Mouse (Mus musculus): ENCODE measurements around the gene Syt7. TPM values are rescaled to one million over a fixed set of nuclear protein-coding genes. Genes with fewer than 3 reads are reported as not detected.

Syt7 gene
- total RNA-seq (2017): not detected in 2 replicates

DNA sequence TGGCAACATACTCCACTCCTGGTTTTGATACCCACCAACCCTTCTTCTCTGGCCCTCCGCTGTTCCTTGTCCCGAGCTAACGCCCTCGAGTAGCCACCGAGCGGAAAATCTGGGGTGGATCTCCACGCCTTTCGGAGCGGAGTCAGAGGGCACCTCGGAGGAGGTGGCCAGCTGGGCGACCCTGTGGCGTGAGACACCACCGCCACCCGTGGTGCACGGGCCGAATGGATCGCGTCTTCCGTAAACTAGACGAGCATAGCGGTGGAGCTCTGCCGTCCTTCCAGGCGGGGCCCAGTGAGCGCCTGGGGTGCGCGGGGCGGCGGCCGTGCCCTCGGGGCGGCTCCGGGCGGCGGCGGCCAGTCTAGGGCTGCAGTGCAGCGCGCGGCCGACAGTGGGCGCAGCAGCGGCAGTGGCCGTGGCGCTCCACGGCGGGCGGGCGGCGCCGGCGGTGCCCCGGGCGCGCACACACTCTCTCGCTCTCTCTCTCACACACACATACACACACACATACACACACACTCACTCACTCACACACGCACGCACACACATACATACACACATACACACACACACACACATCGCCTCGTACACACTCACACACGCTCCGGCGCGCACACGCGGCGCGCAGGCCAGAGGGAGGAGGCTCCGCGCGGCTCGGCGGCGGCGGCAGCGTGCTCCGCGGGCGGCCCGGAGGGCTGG lies at the start of gene Syt7:
TSS of gene Syt7 (plus strand) at position 476 of the 699 bp plus-strand sequence.
- no peak for ATAC-seq (ENCODE audit: extremely low read depth, insufficient number of reproducible peaks, low FRiP score, poor library complexity, severe bottlenecking)

DNA sequence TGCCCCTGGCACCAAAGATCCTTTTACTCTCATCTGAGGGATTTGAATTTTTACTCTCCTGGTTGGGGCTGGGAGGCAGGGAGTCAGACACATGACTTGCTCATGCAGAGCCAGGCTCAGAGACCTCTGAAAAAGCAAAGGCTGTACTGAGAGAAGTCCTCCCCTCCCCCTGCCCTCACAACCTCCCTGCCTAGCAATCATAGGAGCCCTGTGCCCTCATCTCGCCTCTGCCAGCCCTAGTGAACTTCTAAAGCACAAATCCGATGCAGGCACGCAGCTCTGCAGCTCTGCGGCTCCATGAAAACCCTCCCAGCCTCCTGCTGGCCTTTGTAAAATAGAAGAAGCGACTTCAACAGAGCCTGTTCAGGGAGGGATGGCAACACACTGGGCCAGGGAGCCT lies 49.6 kb upstream of the Syt7 start:
- no peak for ATAC-seq (ENCODE audit: extremely low read depth, insufficient number of reproducible peaks, low FRiP score, poor library complexity, severe bottlenecking)

DNA sequence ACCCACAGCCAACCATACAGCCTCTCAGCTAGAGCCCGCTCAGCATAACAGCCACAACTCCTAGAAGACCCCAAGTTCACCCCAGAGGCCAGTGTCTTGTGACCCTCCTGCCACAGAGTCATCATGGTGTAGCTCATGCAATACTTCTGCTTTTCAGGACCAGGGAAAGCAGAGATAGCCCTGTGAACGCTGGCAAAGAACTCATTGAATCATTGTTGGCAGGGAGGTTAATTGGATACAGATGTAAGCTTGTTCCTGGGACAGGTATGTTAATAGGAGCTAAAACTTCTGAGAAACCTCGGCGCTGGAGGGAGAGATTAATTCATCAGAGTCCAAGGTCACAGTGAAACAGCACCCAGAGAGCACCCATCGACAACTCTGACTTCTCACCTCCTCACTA lies 48.2 kb upstream of the Syt7 start:
- ATAC-seq (ENCODE audit: extremely low read depth, insufficient number of reproducible peaks, low FRiP score, poor library complexity, severe bottlenecking): no peak

DNA sequence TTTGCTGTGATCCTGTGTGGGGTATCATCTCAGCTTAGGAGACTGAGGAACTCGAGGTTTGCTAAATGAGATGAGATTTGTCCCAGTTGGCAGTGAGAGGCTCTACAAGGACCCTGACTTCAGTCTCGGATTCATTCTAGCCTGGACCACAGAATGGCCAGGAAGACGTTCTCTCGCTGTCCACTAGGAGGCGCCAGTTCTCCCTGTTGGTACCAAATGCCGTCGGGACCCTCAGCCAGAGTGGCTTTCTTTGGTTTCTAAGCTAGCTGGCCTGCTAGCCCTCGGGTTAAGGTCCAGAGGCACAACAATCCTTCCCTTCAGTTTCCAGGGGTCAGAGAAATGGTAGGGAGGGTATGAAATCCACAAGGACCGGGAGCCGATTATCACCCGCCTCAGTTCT lies 47.7 kb upstream of the Syt7 start:
- ATAC-seq (ENCODE audit: extremely low read depth, insufficient number of reproducible peaks, low FRiP score, poor library complexity, severe bottlenecking): no peak

DNA sequence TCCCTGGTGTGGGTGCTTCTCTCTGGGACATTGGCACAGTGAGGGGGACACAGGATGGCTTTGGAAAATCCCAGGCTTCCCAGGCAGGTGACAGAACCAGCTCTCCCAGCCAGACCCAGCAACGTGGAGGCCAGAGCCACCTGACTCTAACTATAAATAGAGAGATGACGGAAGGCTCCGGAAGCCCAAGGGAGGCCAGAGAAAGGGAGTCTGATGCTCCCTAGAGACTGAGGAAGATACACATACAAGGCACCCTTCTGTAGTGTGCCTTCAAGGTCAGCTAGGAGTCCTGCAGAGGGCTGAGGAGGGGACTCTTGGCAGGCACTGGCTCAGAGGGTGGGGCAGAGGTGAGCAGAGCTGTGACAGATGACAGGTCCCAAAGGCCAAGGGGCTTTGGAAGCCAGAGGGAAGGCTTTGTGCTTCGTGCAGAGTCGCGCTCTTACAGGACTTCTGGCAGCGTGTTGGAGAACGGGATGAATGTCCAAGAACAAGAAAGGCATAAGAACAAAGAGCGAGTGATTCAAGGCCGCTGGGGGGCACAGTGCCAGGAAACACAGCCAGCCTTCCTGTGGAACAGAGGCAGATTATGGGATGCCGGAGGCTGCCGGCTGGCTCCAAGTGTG lies 47.0 kb upstream of the Syt7 start:
- no peak for ATAC-seq (ENCODE audit: extremely low read depth, insufficient number of reproducible peaks, low FRiP score, poor library complexity, severe bottlenecking)

DNA sequence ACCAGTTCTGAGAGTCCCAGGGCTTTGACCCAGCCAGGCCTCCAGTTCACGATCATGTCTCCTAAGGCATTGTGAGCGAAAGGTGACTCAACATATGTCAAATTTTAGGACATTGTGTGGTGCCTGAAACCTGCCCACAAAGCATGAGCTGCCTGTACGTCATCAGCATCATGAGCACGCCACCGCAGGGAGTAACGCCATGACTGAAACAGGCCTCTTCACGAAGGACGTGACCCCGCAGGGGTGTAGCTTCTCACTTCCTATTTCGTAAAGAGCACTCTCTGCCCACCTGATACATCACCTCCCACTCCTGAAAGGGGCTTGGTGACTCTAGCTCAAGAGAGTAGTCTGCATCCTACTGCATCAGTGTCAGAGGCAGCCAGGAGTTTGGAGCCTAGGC lies 45.0 kb upstream of the Syt7 start:
- no peak for ATAC-seq (ENCODE audit: extremely low read depth, insufficient number of reproducible peaks, low FRiP score, poor library complexity, severe bottlenecking)

DNA sequence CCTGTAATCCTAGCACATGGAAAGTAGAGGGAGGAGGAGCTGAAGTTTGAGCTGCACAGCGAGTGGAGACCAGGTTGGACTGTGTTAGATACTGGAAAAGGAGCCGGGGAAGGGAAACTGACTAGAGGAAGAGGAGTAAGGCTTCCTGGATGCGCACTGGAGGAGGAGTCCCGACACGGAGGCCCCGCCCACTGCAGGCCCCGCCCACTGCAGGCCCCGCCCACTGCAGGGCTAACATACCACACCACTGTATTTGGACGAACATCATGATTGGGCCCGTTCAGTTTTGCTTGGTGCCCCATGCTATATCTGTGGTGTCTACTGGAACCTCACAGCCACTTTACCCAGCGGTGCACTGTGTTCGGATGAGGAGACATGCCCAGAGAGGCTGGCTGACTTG lies 43.2 kb upstream of the Syt7 start:
- no peak for ATAC-seq (ENCODE audit: extremely low read depth, insufficient number of reproducible peaks, low FRiP score, poor library complexity, severe bottlenecking)

DNA sequence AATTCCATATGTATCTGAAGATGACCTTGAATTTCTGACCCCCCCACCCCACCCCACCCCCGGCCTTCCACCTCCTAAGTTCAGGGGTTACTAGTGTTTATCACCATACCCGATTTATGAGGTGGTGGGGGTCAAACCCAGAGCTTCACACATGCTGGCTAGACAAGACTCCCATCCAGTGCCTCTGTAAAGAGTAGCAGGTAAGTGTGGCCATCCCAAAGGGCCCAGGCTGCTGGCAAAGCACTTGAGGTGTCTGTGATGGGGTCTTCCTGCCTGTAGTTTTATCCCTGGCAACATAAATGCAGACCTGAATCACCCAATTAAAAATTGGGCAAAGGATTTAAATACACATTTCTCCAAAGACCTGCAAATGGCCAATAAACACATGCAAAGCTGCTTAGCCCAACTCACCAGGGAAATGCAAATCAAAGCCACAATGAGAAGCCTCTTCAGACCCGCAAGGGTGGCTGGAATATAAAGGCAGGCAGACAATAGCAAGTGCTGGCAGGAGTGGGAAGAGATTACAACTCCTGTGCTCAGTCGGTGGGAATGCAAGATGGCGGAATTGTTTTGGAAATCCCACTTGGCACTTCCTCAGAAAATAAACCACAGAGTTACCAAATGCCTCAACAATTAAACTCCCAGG lies 41.1 kb upstream of the Syt7 start:
- no peak for ATAC-seq (ENCODE audit: extremely low read depth, insufficient number of reproducible peaks, low FRiP score, poor library complexity, severe bottlenecking)

DNA sequence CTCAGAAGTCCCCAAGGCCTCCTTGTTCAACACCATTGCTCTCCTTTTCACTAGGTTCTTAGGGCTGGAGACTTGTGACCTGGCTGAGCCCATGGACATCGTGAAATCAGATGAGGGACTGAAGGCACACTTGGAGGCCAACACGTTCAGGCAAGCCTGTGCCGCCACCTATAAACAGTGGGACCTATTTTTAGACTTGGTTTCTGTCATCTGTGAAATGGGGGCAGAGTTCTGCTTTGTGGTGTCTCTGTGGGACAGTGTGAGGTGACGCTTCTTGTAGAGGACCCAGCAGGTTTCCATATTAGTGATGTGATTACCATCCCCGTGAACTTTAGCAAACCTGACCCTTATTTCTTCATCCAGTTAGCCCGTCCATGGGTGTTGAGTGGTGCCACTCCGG lies 36.7 kb upstream of the Syt7 start:
- no peak for ATAC-seq (ENCODE audit: extremely low read depth, insufficient number of reproducible peaks, low FRiP score, poor library complexity, severe bottlenecking)

DNA sequence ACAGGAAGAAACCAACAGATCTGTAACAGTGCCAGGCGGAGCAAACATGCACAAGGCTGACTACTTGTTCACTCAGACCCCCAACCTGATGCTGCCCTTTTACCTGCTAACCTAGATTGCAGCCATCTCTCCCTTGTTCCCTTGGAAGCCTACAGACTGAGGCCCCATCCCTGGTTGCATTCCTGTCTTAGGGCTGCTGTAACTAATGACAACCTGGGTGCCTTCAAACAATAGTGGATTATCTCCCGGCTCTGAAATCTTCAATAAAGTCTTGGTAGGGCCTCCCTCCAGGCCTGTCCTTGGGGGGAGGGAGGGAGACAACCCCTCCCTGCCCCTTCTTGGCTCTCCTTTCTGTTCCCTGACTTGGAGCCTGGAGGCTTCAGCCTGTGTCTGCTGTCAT lies 34.1 kb upstream of the Syt7 start:
- no peak for ATAC-seq (ENCODE audit: extremely low read depth, insufficient number of reproducible peaks, low FRiP score, poor library complexity, severe bottlenecking)

DNA sequence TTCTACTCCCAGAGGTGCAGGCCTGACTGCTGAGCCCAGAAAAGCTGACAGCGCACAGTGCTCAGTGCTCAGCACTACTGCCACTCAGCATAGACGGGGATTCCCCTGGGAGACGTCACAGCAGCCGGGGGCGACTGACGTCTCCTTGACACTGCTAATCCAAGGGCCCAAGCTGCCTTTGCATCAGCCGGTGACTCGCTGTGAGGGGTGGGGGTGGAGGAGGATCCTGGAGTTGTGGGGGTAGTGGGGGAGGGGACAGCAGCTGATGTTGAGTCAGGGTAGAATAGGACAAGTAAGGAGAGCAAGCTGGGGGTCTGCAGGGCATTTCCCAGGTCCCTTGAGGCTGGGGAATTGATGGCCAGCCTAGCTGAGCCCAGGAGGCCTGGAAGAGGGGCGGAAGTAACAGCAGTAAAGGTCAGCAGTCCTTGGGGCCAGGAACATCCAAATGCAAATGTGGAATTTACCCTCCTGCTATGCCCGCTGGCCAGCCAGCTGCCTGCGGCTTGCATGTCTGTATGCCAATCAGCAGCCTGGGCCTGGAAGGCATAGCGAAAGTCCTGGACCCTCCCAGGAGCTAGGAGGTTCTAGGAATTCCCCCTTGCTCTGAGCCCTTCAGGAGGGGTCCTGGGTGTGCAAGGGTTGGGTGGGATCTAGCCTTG lies 31.9 kb upstream of the Syt7 start:
- ATAC-seq (ENCODE audit: extremely low read depth, insufficient number of reproducible peaks, low FRiP score, poor library complexity, severe bottlenecking): no peak

DNA sequence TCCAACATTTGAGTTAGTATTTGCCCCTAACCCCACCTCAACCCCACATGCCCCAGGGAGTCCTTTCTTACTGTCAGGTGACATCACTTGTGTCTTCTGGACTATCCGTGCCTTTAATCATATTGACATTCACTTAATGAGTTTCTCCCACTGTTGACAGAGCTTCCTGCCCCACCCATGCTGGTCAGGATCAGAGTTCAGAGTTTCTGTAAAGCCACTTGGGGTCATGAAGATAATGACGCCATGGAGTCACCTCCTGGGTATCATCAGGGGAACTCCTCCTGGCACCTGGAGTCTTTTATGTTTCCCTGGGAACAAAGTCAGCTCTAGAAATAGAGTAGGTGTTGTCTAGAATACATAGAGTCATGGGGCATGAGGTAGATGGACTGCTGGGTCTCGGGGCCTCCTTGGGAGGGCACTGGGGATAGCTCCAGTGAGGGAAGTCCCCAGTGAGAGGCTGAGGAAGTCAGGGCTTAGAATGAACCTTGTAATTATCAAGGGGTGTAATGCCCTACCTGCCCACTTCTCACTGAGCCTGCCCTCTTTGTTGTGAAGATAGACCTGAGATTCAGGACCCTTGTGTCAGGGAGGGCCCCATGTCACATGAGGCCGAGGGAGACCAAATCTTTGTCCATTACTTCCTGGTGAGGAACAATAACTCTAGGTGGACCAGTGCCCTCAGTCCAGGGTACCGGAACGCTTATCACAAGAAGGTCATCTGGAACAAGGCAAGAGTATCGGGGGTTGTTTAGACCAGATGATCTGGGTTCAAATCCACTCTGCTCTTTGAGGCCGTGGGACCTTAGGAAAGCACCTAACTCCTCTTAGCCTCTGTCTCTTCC lies 29.6 kb upstream of the Syt7 start:
- ATAC-seq (ENCODE audit: extremely low read depth, insufficient number of reproducible peaks, low FRiP score, poor library complexity, severe bottlenecking): no peak

DNA sequence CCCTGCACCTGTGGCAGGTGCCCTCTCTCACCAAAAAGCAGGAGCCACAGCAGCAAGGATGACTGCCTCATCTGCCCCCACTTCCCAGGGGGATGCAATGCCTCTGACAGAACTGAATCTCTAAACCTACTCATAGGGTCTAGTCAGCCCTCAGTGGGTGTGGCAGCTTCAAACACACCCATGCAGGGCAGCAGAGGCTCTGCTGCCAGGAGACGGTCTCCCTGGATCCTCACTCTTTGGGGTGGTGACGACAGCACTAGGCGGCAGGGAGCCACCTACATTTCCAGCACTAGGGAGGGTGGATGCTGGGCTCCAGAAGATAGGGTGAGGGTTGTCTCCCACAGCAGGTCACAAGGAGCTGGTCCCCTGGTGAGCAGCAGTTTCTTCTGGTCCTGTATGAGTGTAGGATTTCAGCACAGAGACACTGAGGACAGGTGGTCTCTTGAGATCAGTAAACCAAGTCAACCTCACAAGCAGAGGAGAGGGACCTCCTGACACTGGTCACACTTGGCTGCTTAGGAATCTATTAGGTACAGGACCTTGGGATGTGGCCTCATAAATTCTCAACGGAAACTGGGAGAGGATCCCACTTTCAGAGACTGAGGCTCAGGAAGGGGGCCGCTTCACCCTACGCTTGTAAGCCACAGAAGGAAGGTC lies 26.3 kb upstream of the Syt7 start:
- ATAC-seq (ENCODE audit: extremely low read depth, insufficient number of reproducible peaks, low FRiP score, poor library complexity, severe bottlenecking): no peak

DNA sequence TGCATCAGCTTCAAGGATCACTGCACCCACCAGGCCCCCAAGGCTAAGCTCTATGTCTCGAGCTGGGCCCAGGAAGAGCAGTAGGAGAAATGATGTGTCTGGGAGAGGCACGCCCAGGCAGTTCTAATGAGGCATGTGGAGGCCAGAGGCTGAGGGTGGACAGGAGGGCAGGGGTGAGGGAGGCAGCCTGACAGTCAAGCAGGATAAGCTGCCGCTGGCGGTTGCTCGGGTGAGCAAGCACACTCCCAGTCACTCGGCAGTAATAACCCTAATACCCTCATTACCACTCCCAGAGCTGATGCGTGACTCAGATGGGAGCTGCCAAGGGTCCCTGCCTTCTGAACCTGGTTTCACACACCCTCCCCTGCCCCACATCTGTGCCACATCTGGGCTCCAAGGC lies 25.0 kb upstream of the Syt7 start:
- ATAC-seq (ENCODE audit: extremely low read depth, insufficient number of reproducible peaks, low FRiP score, poor library complexity, severe bottlenecking): no peak

DNA sequence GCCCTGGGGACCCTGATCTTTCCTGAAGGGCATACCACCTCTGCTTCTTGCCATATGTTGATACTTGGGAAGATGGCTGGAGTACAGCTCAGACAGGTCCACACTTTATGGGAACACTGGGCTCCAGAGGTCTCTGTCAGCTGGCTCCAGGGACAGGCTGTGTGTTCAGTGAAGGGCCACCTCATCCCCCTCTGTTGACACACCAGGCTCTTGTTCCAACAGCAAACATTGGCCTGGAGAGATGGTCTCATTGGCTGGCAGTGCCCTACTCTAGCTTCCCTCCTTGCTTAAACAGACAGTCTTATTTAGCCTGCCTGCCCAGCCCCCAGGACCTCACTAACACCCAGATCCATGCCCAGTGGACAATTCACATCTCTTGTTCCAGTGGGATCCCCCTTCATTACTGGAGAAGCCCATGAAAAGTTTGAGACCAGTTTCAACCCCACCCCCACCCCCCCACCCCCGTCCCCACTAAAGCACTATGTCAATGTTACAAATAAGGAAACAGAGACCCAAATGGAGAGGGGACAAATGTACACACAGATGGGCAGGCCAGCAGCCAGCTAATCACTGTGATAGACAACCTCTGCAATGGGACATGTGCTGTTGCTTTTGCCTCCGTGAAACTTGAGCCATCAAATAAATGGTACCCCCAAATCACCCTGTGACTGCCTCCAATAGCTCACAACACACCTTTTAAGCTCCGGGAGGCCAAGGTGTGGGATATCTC lies 22.6 kb upstream of the Syt7 start:
- ATAC-seq (ENCODE audit: extremely low read depth, insufficient number of reproducible peaks, low FRiP score, poor library complexity, severe bottlenecking): no peak

DNA sequence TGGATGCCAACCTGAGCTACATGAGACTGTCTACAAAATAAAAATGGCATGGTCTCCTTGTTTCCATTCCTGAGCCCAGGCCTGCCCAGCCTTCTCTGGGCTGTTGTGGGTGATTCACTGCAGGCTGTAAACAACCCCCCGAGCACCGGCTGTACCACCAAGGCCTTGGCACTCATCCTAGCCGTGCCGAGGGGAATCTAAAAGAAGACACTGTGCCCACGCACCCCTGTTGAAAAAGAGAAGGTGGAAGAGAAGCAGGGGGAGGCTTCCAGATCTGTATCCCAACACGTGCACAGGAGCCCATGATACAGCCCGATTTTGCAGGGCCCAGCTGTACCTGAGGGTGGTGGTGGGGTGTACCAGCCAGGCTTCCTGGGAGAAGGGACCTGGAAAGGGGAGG lies 21.1 kb upstream of the Syt7 start:
- no peak for ATAC-seq (ENCODE audit: extremely low read depth, insufficient number of reproducible peaks, low FRiP score, poor library complexity, severe bottlenecking)

DNA sequence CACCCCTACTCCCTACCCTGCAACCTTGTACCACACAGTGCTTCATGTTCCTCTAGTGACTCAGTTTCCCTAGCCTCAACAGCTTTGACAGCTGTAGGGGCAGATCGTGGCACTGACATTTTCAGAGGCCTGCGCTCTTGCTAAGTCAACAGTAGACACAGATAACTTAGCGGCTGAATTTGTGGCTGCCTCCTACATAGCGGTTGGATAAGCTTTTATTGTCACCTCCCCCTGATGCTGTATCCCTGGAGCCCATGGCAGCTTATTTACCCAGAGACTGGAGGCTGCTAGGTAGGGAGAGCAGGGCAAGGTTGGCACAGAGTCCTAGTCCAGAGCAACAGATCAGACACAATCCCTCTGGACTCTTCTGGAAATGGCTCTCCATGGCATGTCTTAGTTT lies 19.0 kb upstream of the Syt7 start:
- ATAC-seq (ENCODE audit: extremely low read depth, insufficient number of reproducible peaks, low FRiP score, poor library complexity, severe bottlenecking): no peak

DNA sequence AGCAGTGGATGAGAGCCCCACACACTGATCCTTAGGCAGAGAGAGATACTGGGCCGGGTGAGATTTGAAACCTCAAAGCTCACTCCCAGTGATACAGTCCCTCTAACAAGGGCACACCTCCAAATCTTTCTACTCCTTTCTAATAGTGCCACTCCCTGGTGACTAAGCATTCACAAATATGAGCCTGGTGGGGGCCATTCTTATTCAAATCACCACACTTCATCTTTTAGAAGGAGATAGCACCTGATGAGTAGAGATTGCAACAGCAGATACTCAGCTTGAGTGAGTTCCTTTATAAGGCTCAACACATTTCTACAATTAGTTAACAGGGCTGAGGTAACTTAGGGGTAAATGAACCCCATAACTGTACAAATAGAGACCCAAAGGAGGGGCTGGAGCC lies 15.7 kb upstream of the Syt7 start:
- no peak for ATAC-seq (ENCODE audit: extremely low read depth, insufficient number of reproducible peaks, low FRiP score, poor library complexity, severe bottlenecking)
